Comparison of ENCODE assay signal across 27 mouse cellular contexts in genomic region chrX:146232795-146233194, GRCm38 (mm10).
"Had no signal": no experiment of that assay in that cellular context is flagged by ENCODE, and none has a peak within 500 bp of the region (broad histone marks: within the 10 kb centered on the region; RNA-seq: fewer than 3 reads in every experiment).

No protein-coding gene starts in this region.

- H3K9me3 ChIP-seq: embryonic facial prominence, embryonic 10.5 days; embryonic facial prominence, embryonic 12.5 days; embryonic facial prominence, embryonic 13.5 days; embryonic facial prominence, embryonic 15.5 days; forebrain, embryonic 10.5 days; forebrain, embryonic 12.5 days; forebrain, embryonic 13.5 days; forebrain, embryonic 15.5 days had no signal

- H3K4me2 ChIP-seq: embryonic facial prominence, embryonic 12.5 days; embryonic facial prominence, embryonic 13.5 days; embryonic facial prominence, embryonic 15.5 days; forebrain, embryonic 12.5 days; forebrain, embryonic 13.5 days; forebrain, embryonic 15.5 days had no signal

- H3K4me1 ChIP-seq: embryonic facial prominence, embryonic 10.5 days; embryonic facial prominence, embryonic 12.5 days; embryonic facial prominence, embryonic 13.5 days; embryonic facial prominence, embryonic 15.5 days; forebrain, embryonic 10.5 days; forebrain, embryonic 12.5 days; forebrain, embryonic 13.5 days; forebrain, embryonic 15.5 days had no signal

- DNase-seq: cerebellum, adult 9-10 months; cerebellum, adult 9-11 months; cerebellum, postnatal 10 days; cerebellum, postnatal 14 days; cerebellum, postnatal 25 days; cerebellum, postnatal 36 days; embryo, embryonic 11 days; forebrain, postnatal 0 days; gastrocnemius, adult 2 months; gastrocnemius, postnatal 10 days; gastrocnemius, postnatal 14 days; gastrocnemius, postnatal 25 days; gastrocnemius, postnatal 36 days; heart, adult 11 months; heart, adult 18-20 months; heart, adult 2 months had no signal

- H3K27me3 ChIP-seq: embryonic facial prominence, embryonic 12.5 days; embryonic facial prominence, embryonic 13.5 days; embryonic facial prominence, embryonic 15.5 days; forebrain, embryonic 12.5 days; forebrain, embryonic 13.5 days; forebrain, embryonic 15.5 days had no signal

- H3K36me3 ChIP-seq: embryonic facial prominence, embryonic 10.5 days; embryonic facial prominence, embryonic 12.5 days; embryonic facial prominence, embryonic 13.5 days; embryonic facial prominence, embryonic 15.5 days; forebrain, embryonic 10.5 days; forebrain, embryonic 12.5 days; forebrain, embryonic 15.5 days had no signal

- H3K4me3 ChIP-seq: embryonic facial prominence, embryonic 10.5 days; embryonic facial prominence, embryonic 12.5 days; embryonic facial prominence, embryonic 13.5 days; embryonic facial prominence, embryonic 15.5 days; erythroblast, embryonic 14.5 days; forebrain, embryonic 10.5 days; forebrain, embryonic 12.5 days; forebrain, embryonic 13.5 days; forebrain, embryonic 15.5 days; gastrocnemius, adult 2 months; heart, adult 2 months had no signal

- H3K9ac ChIP-seq: embryonic facial prominence, embryonic 12.5 days; embryonic facial prominence, embryonic 13.5 days; embryonic facial prominence, embryonic 15.5 days; forebrain, embryonic 12.5 days; forebrain, embryonic 13.5 days; forebrain, embryonic 15.5 days; forebrain, postnatal 0 days had no signal

- H3K27ac ChIP-seq: embryonic facial prominence, embryonic 10.5 days; embryonic facial prominence, embryonic 12.5 days; embryonic facial prominence, embryonic 13.5 days; embryonic facial prominence, embryonic 15.5 days; forebrain, embryonic 10.5 days; forebrain, embryonic 12.5 days; forebrain, embryonic 13.5 days; forebrain, embryonic 15.5 days; gastrocnemius, adult 2 months; heart, adult 2 months had no signal

- ATAC-seq: forebrain, embryonic 13.5 days; forebrain, embryonic 14.5 days; forebrain, embryonic 15.5 days; forebrain, embryonic 16.5 days; forebrain, postnatal 0 days had no signal
